Mouse (Mus musculus) liver, adult 2 months (tissue): ENCODE results near the gene Hist1h2bk. TPM values are rescaled to one million over a fixed set of nuclear protein-coding genes. Genes with fewer than 3 reads are reported as not detected.

Source experiments
- DNase-seq: peaks from one replicate; pipeline ENCODE4 v3.0.0-alpha.2; 2011; ENCODE audit warnings: low read depth, low spot score; ENCODE audit errors: extremely low read depth
- H3K27ac ChIP-seq: fragments of 200-500 bp; replicated peaks from 2 replicates; pipeline ENCODE4 v1.5.1; 2012; ENCODE audit warnings: low read depth, mild to moderate bottlenecking, control low read depth, inconsistent platforms, low read length; ENCODE audit not compliant: insufficient read depth
- H3K27me3 ChIP-seq: fragments of 200-500 bp; 2 replicates; pipeline ENCODE4 v1.6.1; 2012; ENCODE audit warnings: mild to moderate bottlenecking, moderate library complexity, low read length, inconsistent platforms; ENCODE audit not compliant: control insufficient read depth, insufficient read depth
- H3K36me3 ChIP-seq: fragments of 200-500 bp; 2 replicates; pipeline ENCODE4 v1.6.1; 2012; ENCODE audit warnings: low read length, inconsistent platforms; ENCODE audit not compliant: control insufficient read depth, insufficient read depth
- H3K4me1 ChIP-seq: fragments of 200-500 bp; 2 replicates; pipeline ENCODE4 v1.6.1; 2011; ENCODE audit warnings: low read length; ENCODE audit not compliant: control insufficient read depth, insufficient read depth
- H3K4me3 ChIP-seq: fragments of 200-500 bp; 2 replicates; pipeline ENCODE4 v1.5.1; 2011; ENCODE audit warnings: low read depth, mild to moderate bottlenecking, control low read depth, low read length, moderate library complexity; ENCODE audit not compliant: insufficient read depth
- H3K79me2 ChIP-seq: fragments of 200-500 bp; 2 replicates; pipeline ENCODE4 v1.6.1; 2012; ENCODE audit warnings: inconsistent platforms, mild to moderate bottlenecking, low read length, moderate library complexity; ENCODE audit not compliant: control insufficient read depth, insufficient read depth
- H3K9ac ChIP-seq: fragments of 200-500 bp; 2 replicates; pipeline ENCODE4 v1.6.1; 2012; ENCODE audit warnings: low read depth, mild to moderate bottlenecking, control low read depth, inconsistent platforms, low read length
- CTCF ChIP-seq: fragments of 200-500 bp; IDR thresholded peaks from 2 replicates; pipeline ENCODE4 v1.5.1; 2011; ENCODE audit warnings: low read depth, low read length, control low read depth
- POLR2A ChIP-seq: fragments of 200-500 bp; IDR thresholded peaks from 2 replicates; pipeline ENCODE4 v1.6.1; 2011; ENCODE audit warnings: low read length, control low read depth; ENCODE audit not compliant: insufficient read depth; ENCODE audit errors: extremely low read depth
- WGBS: fragments of 180-500 bp; shearing (Covaris S2); methylation state at CpG from one replicate; pipeline ENCODE4 v1.1.7; 2018; 5-methylcytosine and 5-hydroxymethylcytosine counted together
- polyA plus RNA-seq: library from polyadenylated mRNA; depleted of rRNA; stranded (reverse); fragments of >200 nt; gene quantifications from 2 replicates; pipeline ENCODE4 v1.2.3, GENCODE M21; 2012
- total RNA-seq: library from RNA; depleted of rRNA; stranded (reverse); fragments of >200 nt; gene quantifications from 2 replicates; pipeline ENCODE4 v1.2.3, GENCODE M21; 2014

Gene Hist1h2bk
- total and polyA plus RNA-seq, 2 experiments = 0.48 to 15.6 TPM

DNA sequence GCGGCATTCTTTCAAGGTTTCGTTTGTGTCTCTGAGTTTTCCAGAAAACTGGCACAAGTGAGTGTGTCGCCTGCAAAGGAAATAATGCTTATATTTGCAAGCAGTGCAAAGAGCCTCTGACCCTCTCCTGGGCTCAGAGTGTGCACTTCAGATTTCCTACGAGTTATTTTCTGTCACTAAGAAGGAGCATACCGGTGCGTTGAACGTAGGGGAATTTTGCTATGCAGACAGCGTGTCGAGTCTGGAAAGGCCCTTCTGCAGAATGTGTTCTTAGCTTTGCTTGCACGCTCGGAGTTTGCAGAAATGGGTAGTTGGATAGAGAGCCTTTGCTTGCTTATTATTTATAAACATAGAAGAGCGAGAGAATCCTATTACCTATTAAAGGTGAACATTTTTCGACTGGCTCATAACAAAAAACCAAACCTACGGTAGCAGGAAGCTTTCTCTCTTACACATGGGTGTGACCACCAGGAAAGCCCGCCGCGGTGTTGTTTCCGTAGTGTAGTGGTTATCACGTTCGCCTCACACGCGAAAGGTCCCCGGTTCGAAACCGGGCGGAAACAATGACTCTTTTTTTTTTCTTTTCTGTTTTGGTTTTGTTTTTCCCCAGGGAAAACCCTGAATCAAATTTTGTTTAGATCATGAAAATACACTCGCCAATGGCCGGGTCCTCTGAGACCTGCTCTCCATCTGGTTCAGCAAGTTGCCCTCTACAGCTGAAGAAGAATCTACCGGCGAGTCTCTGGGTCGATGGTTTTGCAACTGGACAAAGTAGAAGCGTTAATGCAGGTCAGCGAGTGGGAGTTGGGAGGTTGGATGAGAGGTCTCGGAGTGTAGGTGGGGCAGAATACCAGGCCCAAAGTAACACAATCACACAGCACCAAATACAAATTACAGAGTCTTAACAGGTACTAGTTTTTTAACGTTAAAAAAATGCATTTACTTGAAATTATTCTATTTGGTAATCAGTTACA, 9.3 kb upstream of the Hist1h2bk start:
- Histone ChIP-seq H3K27me3 (no peaks in the 10 kb centered on the region), H3K4me1 (peaks cover 4% of the 10 kb centered on the region; the same call in 1 of the 2 replicates), H3K4me3 (peak overlapping the region; percentile 56), H3K36me3 (no peaks in the 10 kb centered on the region), H3K9ac (peak overlapping the region; percentile 63), H3K27ac (no peak overlapping the region), H3K79me2 (no peaks in the 10 kb centered on the region)
- peak; percentile 65 for DNase-seq
- no peak for TF ChIP-seq POLR2A
- TF ChIP-seq CTCF = no peak
- WGBS = 4% methylated on average over 35 of the region's 35 CpGs

DNA sequence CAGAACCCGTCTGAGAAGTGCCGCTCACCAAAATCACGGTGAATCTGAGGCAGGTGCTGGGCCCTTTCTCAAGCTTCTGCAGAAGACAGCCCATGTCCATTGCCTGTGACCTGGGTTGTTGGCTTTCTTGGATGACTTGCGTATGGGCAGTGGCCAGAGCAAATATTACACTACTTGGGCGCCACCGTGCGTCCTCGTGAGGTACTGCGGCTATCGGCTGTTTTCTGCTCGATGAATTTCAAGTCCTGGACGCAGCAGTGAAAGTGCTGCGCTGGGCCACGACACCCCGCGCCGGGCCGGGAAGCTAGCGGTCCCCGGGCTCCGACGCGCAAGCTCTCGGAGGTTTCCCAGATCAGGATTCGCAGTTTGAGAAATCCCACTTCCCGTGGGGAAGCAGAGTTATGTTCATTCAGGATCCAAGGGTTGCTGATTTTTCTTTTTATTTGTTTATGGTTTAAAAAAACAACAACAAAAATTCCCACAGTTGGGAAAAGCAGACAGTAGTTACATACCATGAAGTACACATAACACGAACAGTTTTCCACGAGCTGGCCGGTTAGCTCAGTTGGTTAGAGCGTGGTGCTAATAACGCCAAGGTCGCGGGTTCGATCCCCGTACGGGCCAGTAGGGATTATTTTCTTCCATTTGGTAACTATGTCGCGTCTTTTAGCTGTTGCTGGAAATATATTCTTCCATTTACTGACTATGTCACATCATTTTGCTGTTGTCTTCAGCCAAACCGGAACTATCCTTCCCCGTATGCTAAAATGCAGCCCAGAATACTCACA, 6.8 kb upstream of the Hist1h2bk start:
- peak overlapping the region; percentile 65 for H3K27ac ChIP-seq
- 1% methylated on average over 40 of the region's 40 CpGs for WGBS
- TF ChIP-seq CTCF = peak; percentile 99
- TF ChIP-seq POLR2A = no peak
- no peaks in the 10 kb centered on the region for H3K27me3 ChIP-seq
- no peaks in the 10 kb centered on the region for H3K36me3 ChIP-seq
- H3K4me1 ChIP-seq = peaks cover 4% of the 10 kb centered on the region; the same call in 1 of the 2 replicates
- peak; percentile 88 for DNase-seq
- H3K4me3 ChIP-seq = peak overlapping the region; percentile 64
- H3K9ac ChIP-seq = peak overlapping the region; percentile 79
- H3K79me2 ChIP-seq = no peaks in the 10 kb centered on the region

DNA sequence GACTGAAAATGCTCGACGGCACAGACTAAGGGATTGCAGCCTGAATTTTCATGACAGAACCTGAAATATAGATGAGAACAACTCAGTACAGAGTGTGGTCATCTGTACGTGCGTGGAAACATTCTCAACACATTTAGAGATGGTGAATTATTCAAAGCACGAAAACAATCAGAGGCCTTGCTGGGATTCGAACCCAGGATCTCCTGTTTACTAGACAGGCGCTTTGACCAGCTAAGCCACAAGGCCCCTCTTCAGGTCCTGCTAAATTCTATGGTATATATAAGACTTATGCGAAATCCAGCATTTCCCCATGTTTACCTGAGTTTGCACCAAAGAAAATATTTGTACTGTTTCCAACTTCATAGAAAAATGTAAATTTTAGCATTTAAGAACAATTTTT, 5.7 kb upstream of the Hist1h2bk start:
- H3K4me1 ChIP-seq = peaks cover 7% of the 10 kb centered on the region; the same call in 1 of the 2 replicates
- 58% methylated on average over 8 of the region's 8 CpGs for WGBS
- H3K27ac ChIP-seq = no peak overlapping the region
- H3K79me2 ChIP-seq = no peaks in the 10 kb centered on the region
- no peak overlapping the region for H3K9ac ChIP-seq
- DNase-seq = no peak
- no peaks in the 10 kb centered on the region for H3K27me3 ChIP-seq
- no peak overlapping the region for H3K4me3 ChIP-seq
- TF ChIP-seq POLR2A = no peak
- TF ChIP-seq CTCF = no peak
- no peaks in the 10 kb centered on the region for H3K36me3 ChIP-seq

DNA sequence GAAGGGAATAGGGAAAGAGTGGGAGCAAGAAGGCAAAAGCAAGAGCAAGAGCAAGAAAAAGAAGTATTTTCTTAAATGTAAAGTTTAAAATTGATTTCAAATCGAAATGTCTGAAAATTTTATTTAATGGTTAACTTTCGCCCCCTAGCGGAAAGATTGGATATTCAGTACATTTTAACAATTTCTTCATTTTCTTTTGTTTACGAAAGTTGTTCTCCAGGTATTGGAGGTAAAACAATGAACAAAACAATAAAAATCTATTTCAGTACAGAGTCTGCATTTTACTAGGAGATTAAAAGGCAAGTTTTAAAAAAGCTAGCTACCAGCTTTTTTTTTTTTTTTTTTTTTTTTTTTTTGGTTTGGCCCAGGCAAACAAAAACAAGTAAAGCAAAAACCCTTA, 5.2 kb upstream of the Hist1h2bk start:
- TF ChIP-seq CTCF (peak; percentile 59), POLR2A (no peak)
- H3K79me2 ChIP-seq = no peaks in the 10 kb centered on the region
- H3K4me3 ChIP-seq = no peak overlapping the region
- no peak overlapping the region for H3K27ac ChIP-seq
- H3K9ac ChIP-seq = no peak overlapping the region
- no peaks in the 10 kb centered on the region for H3K36me3 ChIP-seq
- H3K27me3 ChIP-seq = no peaks in the 10 kb centered on the region
- WGBS = 4% methylated on average over 4 of the region's 4 CpGs
- peaks cover 7% of the 10 kb centered on the region; the same call in 1 of the 2 replicates for H3K4me1 ChIP-seq
- DNase-seq = peak; percentile 57

DNA sequence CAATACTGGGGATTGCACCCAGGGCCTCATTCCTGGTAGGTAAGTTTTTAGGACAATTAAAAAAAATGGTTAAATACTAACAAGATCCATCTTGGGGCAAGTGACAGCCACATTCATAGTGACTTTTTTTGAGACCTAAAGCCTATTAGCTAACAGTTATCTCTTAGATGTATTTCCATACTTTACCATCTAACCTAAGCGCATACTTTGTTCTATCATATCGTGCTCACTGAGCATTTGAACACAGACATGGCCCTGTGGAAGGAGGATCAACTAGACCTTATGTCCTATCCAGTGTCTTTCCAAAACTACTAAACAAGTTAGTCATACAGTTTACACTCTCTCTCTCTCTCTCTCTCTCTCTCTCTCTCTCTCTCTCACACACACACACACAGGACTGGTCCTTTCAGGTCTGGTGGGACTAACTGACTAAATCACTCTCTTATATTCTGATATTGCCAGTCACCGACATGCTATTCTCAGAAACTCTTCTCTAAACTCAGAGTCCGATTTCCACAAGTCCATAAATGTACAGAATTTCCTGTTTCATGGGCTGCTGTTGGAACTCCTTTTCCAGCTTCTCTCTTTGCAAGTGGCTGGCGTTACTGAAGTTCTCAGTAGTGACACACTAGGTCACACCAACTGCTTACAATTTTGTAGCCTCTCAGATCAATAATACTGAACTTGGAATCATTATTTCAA, 1.8 kb upstream of the Hist1h2bk start:
- peak overlapping the region; percentile 38; the same call in 1 of the 2 replicates for H3K9ac ChIP-seq
- H3K79me2 ChIP-seq = no peaks in the 10 kb centered on the region
- no peak for DNase-seq
- H3K27ac ChIP-seq = peak overlapping the region; percentile 70
- no peaks in the 10 kb centered on the region for H3K36me3 ChIP-seq
- WGBS = 40% methylated on average over 5 of the region's 5 CpGs
- H3K4me3 ChIP-seq = no peak overlapping the region
- no peak for TF ChIP-seq POLR2A
- TF ChIP-seq CTCF = no peak
- peaks cover 8% of the 10 kb centered on the region; the same call in 1 of the 2 replicates for H3K4me1 ChIP-seq
- H3K27me3 ChIP-seq = no peaks in the 10 kb centered on the region
